Mouse (Mus musculus) C2C12 (cell line): ENCODE results near the gene Uvrag. TPM values are rescaled to one million over a fixed set of nuclear protein-coding genes. Genes with fewer than 3 reads are reported as not detected.

ENCODE experiments used
- H3K27me3 ChIP-seq: one replicate; pipeline ENCODE4 v1.6.1; 2011; ENCODE audit not compliant: control insufficient read depth, insufficient read depth, insufficient read length
- H3K36me3 ChIP-seq: one replicate; pipeline ENCODE4 v1.6.1; 2011; ENCODE audit not compliant: control insufficient read depth, insufficient read depth
- H3K4me3 ChIP-seq: one replicate; pipeline ENCODE4 v1.5.1; 2011; ENCODE audit warnings: mild to moderate bottlenecking, control low read depth; ENCODE audit not compliant: poor library complexity, insufficient read depth, severe bottlenecking
- H3K79me2 ChIP-seq: one replicate; pipeline ENCODE4 v1.6.1; 2011; ENCODE audit not compliant: control insufficient read depth, insufficient read depth
- H3K79me3 ChIP-seq: one replicate; pipeline ENCODE4 v1.6.1; 2011; ENCODE audit warnings: low read depth, control low read depth
- H3ac ChIP-seq: one replicate; pipeline ENCODE3; 2011; ENCODE audit warnings: low read depth; ENCODE audit not compliant: control insufficient read depth, insufficient read length
- CEBPB ChIP-seq: IDR thresholded peaks from one replicate; pipeline ENCODE4 v1.6.1; 2011; ENCODE audit warnings: low read depth, mild to moderate bottlenecking, control low read depth, moderate library complexity
- CTCF ChIP-seq: IDR thresholded peaks from one replicate; pipeline ENCODE4 v1.5.1; 2011; ENCODE audit not compliant: control insufficient read depth, insufficient read depth, insufficient read length
- FOSL1 ChIP-seq: IDR thresholded peaks from one replicate; pipeline ENCODE4 v1.8.0; 2011; ENCODE audit warnings: mild to moderate bottlenecking, low read length; ENCODE audit not compliant: poor library complexity, insufficient read depth, severe bottlenecking
- MAX ChIP-seq: IDR thresholded peaks from one replicate; pipeline ENCODE4 v1.6.1; 2011; ENCODE audit warnings: mild to moderate bottlenecking, control low read depth
- MYOD1 ChIP-seq: IDR thresholded peaks from one replicate; pipeline ENCODE4 v1.6.1; 2011; ENCODE audit warnings: low read depth; ENCODE audit not compliant: control insufficient read depth, insufficient read length
- MYOG ChIP-seq: IDR thresholded peaks from one replicate; pipeline ENCODE4 v1.6.1; 2011; ENCODE audit not compliant: control insufficient read depth, insufficient read length; ENCODE audit errors: extremely low read depth
- USF1 ChIP-seq: IDR thresholded peaks from one replicate; pipeline ENCODE4 v1.6.1; 2011; ENCODE audit warnings: low read depth, mild to moderate bottlenecking, control low read depth, moderate library complexity
- polyA plus RNA-seq: library from polyadenylated mRNA; unstranded; fragments of >200 nt; fragmentation: generic; extraction: Trizol; gene quantifications from one replicate; pipeline ENCODE4 v1.2.1, GENCODE M21; 2012; ENCODE audit warnings: missing spikeins

Uvrag gene
- polyA plus RNA-seq, 1 experiment: 9.0 TPM

GRCm38 (mm10) chr7:99143244-99143643 is 2.3 kb upstream of the Uvrag start:
- H3K79me3 ChIP-seq: peaks cover 13% of the 10 kb centered on the region
- peaks cover 25% of the 10 kb centered on the region for H3K79me2 ChIP-seq
- H3ac ChIP-seq: no peak overlapping the region
- H3K4me3 ChIP-seq: no peak overlapping the region
- no peaks in the 10 kb centered on the region for H3K36me3 ChIP-seq
- H3K27me3 ChIP-seq: no peaks in the 10 kb centered on the region
- TF ChIP-seq MYOD1 (no peak), MYOG (no peak), MAX (no peak), CEBPB (no peak), FOSL1 (no peak), USF1 (no peak), CTCF (no peak)

- TF ChIP-seq CTCF: no peak
- TF ChIP-seq FOSL1: no peak
- no peak for TF ChIP-seq MAX
- no peak for TF ChIP-seq MYOD1
- TF ChIP-seq USF1: no peak
- no peak for TF ChIP-seq MYOG
- TF ChIP-seq CEBPB: no peak
Observed at GRCm38 (mm10) chr7:99141919-99142606, 1.1 kb upstream of the Uvrag start.

GRCm38 (mm10) chr7:99140511-99140910 is 430 bp downstream of the Uvrag start:
- no peaks in the 10 kb centered on the region for H3K36me3 ChIP-seq
- H3K4me3 ChIP-seq: peak overlapping the region; percentile 83
- H3K27me3 ChIP-seq: no peaks in the 10 kb centered on the region
- peaks cover 25% of the 10 kb centered on the region for H3K79me3 ChIP-seq
- peak overlapping the region; percentile 93 for H3ac ChIP-seq
- H3K79me2 ChIP-seq: peaks cover 53% of the 10 kb centered on the region
- no peak for TF ChIP-seq FOSL1
- TF ChIP-seq USF1: no peak
- no peak for TF ChIP-seq CEBPB
- no peak for TF ChIP-seq MYOD1
- no peak for TF ChIP-seq MYOG
- TF ChIP-seq CTCF: no peak
- TF ChIP-seq MAX: no peak

More at GRCm38 (mm10) chr7:99141919-99142606, 1.1 kb upstream of the Uvrag start:
- H3K79me3 ChIP-seq: peaks cover 18% of the 10 kb centered on the region
- peaks cover 37% of the 10 kb centered on the region for H3K79me2 ChIP-seq
- no peaks in the 10 kb centered on the region for H3K36me3 ChIP-seq
- H3K4me3 ChIP-seq: peak overlapping the region; percentile 29
- peak overlapping the region; percentile 42 for H3ac ChIP-seq
- no peaks in the 10 kb centered on the region for H3K27me3 ChIP-seq

- H3K27me3 ChIP-seq: no peaks in the 10 kb centered on the region
- peaks cover 29% of the 10 kb centered on the region for H3K79me3 ChIP-seq
- no peak for TF ChIP-seq USF1
- no peak for TF ChIP-seq MAX
- no peak for TF ChIP-seq MYOG
- no peak for TF ChIP-seq CTCF
- TF ChIP-seq MYOD1: no peak
- no peak for TF ChIP-seq CEBPB
- TF ChIP-seq FOSL1: no peak
- peak overlapping the region; percentile 83 for H3K4me3 ChIP-seq
- peak overlapping the region; percentile 93 for H3ac ChIP-seq
- peaks cover 57% of the 10 kb centered on the region for H3K79me2 ChIP-seq
- H3K36me3 ChIP-seq: no peaks in the 10 kb centered on the region
Observed at GRCm38 (mm10) chr7:99139841-99140491, 975 bp downstream of the Uvrag start.

- no peak overlapping the region for H3K4me3 ChIP-seq
- H3K79me3 ChIP-seq: peaks cover 31% of the 10 kb centered on the region
- no peak overlapping the region for H3ac ChIP-seq
- no peaks in the 10 kb centered on the region for H3K36me3 ChIP-seq
- TF ChIP-seq CTCF (no peak), USF1 (no peak), MYOD1 (no peak), FOSL1 (no peak), MYOG (no peak), MAX (no peak)
- peaks cover 69% of the 10 kb centered on the region for H3K79me2 ChIP-seq
- H3K27me3 ChIP-seq: no peaks in the 10 kb centered on the region
Observed at GRCm38 (mm10) chr7:99137541-99137940, 3.4 kb downstream of the Uvrag start.
